ENCODE assay signal across 9 mouse cellular contexts in genomic region chr7:19327782-19328181, GRCm38 (mm10). TPM values are rescaled to one million over a fixed set of nuclear protein-coding genes. Genes with fewer than 3 reads are reported as not detected.
DNase-seq lines count a peak whose midpoint lies in the region; ATAC-seq and TF ChIP-seq lines count a peak whose summit lies in the region.
"Had no signal": no experiment of that assay in that cellular context is flagged by ENCODE, and none has a peak within 500 bp of the region (broad histone marks: within the 10 kb centered on the region; RNA-seq: fewer than 3 reads in every experiment).

No protein-coding gene starts in this region.

- no peak for DNase-seq in hindbrain, embryonic 10.5 days (ENCODE audit: low spot score)
- DNase-seq in hindbrain, embryonic 11.5 days (ENCODE audit: low spot score) = no peak
- no peak for DNase-seq in liver, embryonic 13.5 days
- no peak for DNase-seq in gastrocnemius, postnatal 4 days (ENCODE audit: low spot score in 2 of 2)
- DNase-seq in spleen, postnatal 14 days (ENCODE audit: low spot score in 2 of 2) = no peak
- DNase-seq: thymus, postnatal 14 days had no signal

- H3K4me3 ChIP-seq in hindbrain, embryonic 10.5 days = peak overlapping the region; percentile 52; the same call in 1 of the 2 replicates
- no peak overlapping the region for H3K4me3 ChIP-seq in hindbrain, embryonic 11.5 days (ENCODE audit: low read depth, low read length)
- peak overlapping the region; percentile 61; the same call in 1 of the 2 replicates for H3K4me3 ChIP-seq in E14TG2a.4 (replicated peaks; ENCODE audit: low read length)
- H3K4me3 ChIP-seq in embryonic facial prominence, embryonic 15.5 days (replicated peaks) = no peak overlapping the region
- no peak overlapping the region for H3K4me3 ChIP-seq in liver, embryonic 13.5 days (replicated peaks)

- 81% methylated on average over 5 of the region's 5 CpGs for WGBS in hindbrain, embryonic 10.5 days
- WGBS in hindbrain, embryonic 11.5 days = 80% methylated on average over 5 of the region's 5 CpGs
- WGBS in embryonic facial prominence, embryonic 15.5 days = 82% methylated on average over 5 of the region's 5 CpGs
- WGBS in liver, embryonic 13.5 days (ENCODE audit: insufficient replicate concordance) = 67% methylated on average over 5 of the region's 5 CpGs

- H3K9ac ChIP-seq in hindbrain, embryonic 11.5 days (ENCODE audit: low read depth, low read length) = no peak overlapping the region
- H3K9ac ChIP-seq in embryonic facial prominence, embryonic 15.5 days = 0 out of 2 replicates have a peak overlapping the region, but pooled peaks have one; percentile 26
- no peak overlapping the region for H3K9ac ChIP-seq in liver, embryonic 13.5 days

- ATAC-seq in hindbrain, embryonic 11.5 days (ENCODE audit: low FRiP score) = no peak; the same call in 1 of the 2 replicates
- ATAC-seq in embryonic facial prominence, embryonic 15.5 days (ENCODE audit: insufficient number of reproducible peaks, low FRiP score, low TSS enrichment, low read depth) = no peak
- ATAC-seq in liver, embryonic 13.5 days (ENCODE audit: low read depth) = no peak
- no peak for ATAC-seq in megakaryocyte progenitor cell, adult 5-6 weeks (replicated peaks; ENCODE audit: poor library complexity)

- peaks cover 27% of the 10 kb centered on the region for H3K4me1 ChIP-seq in hindbrain, embryonic 10.5 days (replicated peaks)
- 0 out of 2 replicates have a peak, but pooled peaks cover 7% of the 10 kb centered on the region for H3K4me1 ChIP-seq in hindbrain, embryonic 11.5 days (replicated peaks; ENCODE audit: control insufficient read depth, insufficient read depth, low read length)
- peaks cover 34% of the 10 kb centered on the region for H3K4me1 ChIP-seq in E14TG2a.4 (replicated peaks; ENCODE audit: low read depth, low read length)
- H3K4me1 ChIP-seq in embryonic facial prominence, embryonic 15.5 days = peaks cover 23% of the 10 kb centered on the region
- peaks cover 42% of the 10 kb centered on the region for H3K4me1 ChIP-seq in liver, embryonic 13.5 days (replicated peaks)

- no peaks in the 10 kb centered on the region for H3K36me3 ChIP-seq in hindbrain, embryonic 10.5 days
- no peaks in the 10 kb centered on the region for H3K36me3 ChIP-seq in hindbrain, embryonic 11.5 days (ENCODE audit: control insufficient read depth, insufficient read depth, low read length)
- no peaks in the 10 kb centered on the region for H3K36me3 ChIP-seq in E14TG2a.4 (ENCODE audit: insufficient read depth, low read length)
- H3K36me3 ChIP-seq in embryonic facial prominence, embryonic 15.5 days = no peaks in the 10 kb centered on the region
- no peaks in the 10 kb centered on the region for H3K36me3 ChIP-seq in liver, embryonic 13.5 days

- peak overlapping the region; percentile 81 for H3K27ac ChIP-seq in hindbrain, embryonic 10.5 days
- H3K27ac ChIP-seq in hindbrain, embryonic 11.5 days (ENCODE audit: low read depth, low read length) = no peak overlapping the region
- H3K27ac ChIP-seq in embryonic facial prominence, embryonic 15.5 days (replicated peaks) = no peak overlapping the region
- H3K27ac ChIP-seq in liver, embryonic 13.5 days = no peak overlapping the region

- no peaks in the 10 kb centered on the region for H3K9me3 ChIP-seq in hindbrain, embryonic 10.5 days
- no peaks in the 10 kb centered on the region for H3K9me3 ChIP-seq in hindbrain, embryonic 11.5 days (ENCODE audit: control insufficient read depth, low read length)
- H3K9me3 ChIP-seq in E14TG2a.4 (ENCODE audit: low read length) = no peaks in the 10 kb centered on the region
- H3K9me3 ChIP-seq in embryonic facial prominence, embryonic 15.5 days (replicated peaks) = no peaks in the 10 kb centered on the region
- 0 out of 2 replicates have a peak, but pooled peaks cover 3% of the 10 kb centered on the region for H3K9me3 ChIP-seq in liver, embryonic 13.5 days (replicated peaks)

- no peak for TF ChIP-seq CTCF in E14TG2a.4 (conservative IDR thresholded peaks at IDR 0.05; ENCODE audit: low read length)

- H3K27me3 ChIP-seq in hindbrain, embryonic 10.5 days (ENCODE audit: insufficient read depth, poor library complexity, severe bottlenecking) = peaks cover 22% of the 10 kb centered on the region
- H3K27me3 ChIP-seq in hindbrain, embryonic 11.5 days (ENCODE audit: control insufficient read depth, insufficient read depth, low read length) = no peaks in the 10 kb centered on the region
- peaks cover 28% of the 10 kb centered on the region for H3K27me3 ChIP-seq in E14TG2a.4 (ENCODE audit: insufficient read depth, low read length)
- H3K27me3 ChIP-seq in embryonic facial prominence, embryonic 15.5 days = no peaks in the 10 kb centered on the region
- peaks cover 38% of the 10 kb centered on the region for H3K27me3 ChIP-seq in liver, embryonic 13.5 days

- H3K4me2 ChIP-seq in hindbrain, embryonic 11.5 days (replicated peaks; ENCODE audit: low read depth, low read length) = no peak overlapping the region
- no peak overlapping the region for H3K4me2 ChIP-seq in embryonic facial prominence, embryonic 15.5 days (replicated peaks)
- H3K4me2 ChIP-seq in liver, embryonic 13.5 days = peak overlapping the region; percentile 74

RNA-seq across cellular contexts. Expression of gene Ercc1, which starts 16.8 kb away (rescaled TPM):
- 106 and 128 TPM in 2 replicates for polyA plus RNA-seq in hindbrain, embryonic 10.5 days (2016; fragmentation: Nextera tagmentation; extraction: Ambion mirVana)
- 108 and 112 TPM in 2 replicates for polyA plus RNA-seq in hindbrain, embryonic 11.5 days (2014; fragmentation: Nextera tagmentation; extraction: Ambion mirVana)
- 83.0 and 85.5 TPM in 2 replicates for polyA plus RNA-seq in embryonic facial prominence, embryonic 15.5 days (2015; fragmentation: Nextera tagmentation; extraction: Ambion mirVana)
- polyA plus RNA-seq in liver, embryonic 13.5 days (2015; fragmentation: Nextera tagmentation; extraction: Ambion mirVana) = 19.1 and 21.0 TPM in 2 replicates
- total RNA-seq in megakaryocyte progenitor cell, adult 5-6 weeks (2015) = 26.5 and 32.3 TPM in 2 replicates
- total RNA-seq in megakaryocyte progenitor cell, adult 5-6 weeks (2017) = 24.4 and 29.8 TPM in 2 replicates
- total RNA-seq in gastrocnemius, postnatal 4 days (2021) = 10 to 100 TPM; 33.1 to 34.5 TPM

RNA-seq across cellular contexts. Expression of gene Fosb, which starts 17.9 kb away (rescaled TPM):
- polyA plus RNA-seq in hindbrain, embryonic 10.5 days (2016; fragmentation: Nextera tagmentation; extraction: Ambion mirVana) = not detected in 2 replicates
- not detected in 2 replicates for polyA plus RNA-seq in hindbrain, embryonic 11.5 days (2014; fragmentation: Nextera tagmentation; extraction: Ambion mirVana)
- 0.21 and 0.69 TPM in 2 replicates for polyA plus RNA-seq in embryonic facial prominence, embryonic 15.5 days (2015; fragmentation: Nextera tagmentation; extraction: Ambion mirVana)
- polyA plus RNA-seq in liver, embryonic 13.5 days (2015; fragmentation: Nextera tagmentation; extraction: Ambion mirVana) = 0.03 TPM in 1 of 2 replicates, not detected in the other
- total RNA-seq in megakaryocyte progenitor cell, adult 5-6 weeks (2015) = 18.2 and 28.4 TPM in 2 replicates
- 12.7 and 13.2 TPM in 2 replicates for total RNA-seq in megakaryocyte progenitor cell, adult 5-6 weeks (2017)
- 1 to 10 TPM; 2.5 to 3.8 TPM for total RNA-seq in gastrocnemius, postnatal 4 days (2021)

RNA-seq across cellular contexts. Expression of gene Cd3eap, which starts 31.5 kb away (rescaled TPM):
- polyA plus RNA-seq in hindbrain, embryonic 10.5 days (2016; fragmentation: Nextera tagmentation; extraction: Ambion mirVana) = 18.7 and 24.4 TPM in 2 replicates
- 14.7 and 15.2 TPM in 2 replicates for polyA plus RNA-seq in hindbrain, embryonic 11.5 days (2014; fragmentation: Nextera tagmentation; extraction: Ambion mirVana)
- polyA plus RNA-seq in embryonic facial prominence, embryonic 15.5 days (2015; fragmentation: Nextera tagmentation; extraction: Ambion mirVana) = 30.4 and 32.0 TPM in 2 replicates
- 15.0 and 16.3 TPM in 2 replicates for polyA plus RNA-seq in liver, embryonic 13.5 days (2015; fragmentation: Nextera tagmentation; extraction: Ambion mirVana)
- 11.1 and 13.6 TPM in 2 replicates for total RNA-seq in megakaryocyte progenitor cell, adult 5-6 weeks (2015)
- 24.8 and 27.4 TPM in 2 replicates for total RNA-seq in megakaryocyte progenitor cell, adult 5-6 weeks (2017)
- 10 to 100 TPM in 1 of 2 experiments, 1 to 10 TPM in 1; 9.7 to 10.8 TPM for total RNA-seq in gastrocnemius, postnatal 4 days (2021)

RNA-seq across cellular contexts. Expression of gene Ppp1r13l, which starts 31.8 kb away (rescaled TPM):
- 4.7 and 5.6 TPM in 2 replicates for polyA plus RNA-seq in hindbrain, embryonic 10.5 days (2016; fragmentation: Nextera tagmentation; extraction: Ambion mirVana)
- 3.2 and 5.0 TPM in 2 replicates for polyA plus RNA-seq in hindbrain, embryonic 11.5 days (2014; fragmentation: Nextera tagmentation; extraction: Ambion mirVana)
- 17.2 and 22.7 TPM in 2 replicates for polyA plus RNA-seq in embryonic facial prominence, embryonic 15.5 days (2015; fragmentation: Nextera tagmentation; extraction: Ambion mirVana)
- 1.1 and 1.2 TPM in 2 replicates for polyA plus RNA-seq in liver, embryonic 13.5 days (2015; fragmentation: Nextera tagmentation; extraction: Ambion mirVana)
- 6.3 and 7.2 TPM in 2 replicates for total RNA-seq in megakaryocyte progenitor cell, adult 5-6 weeks (2015)
- total RNA-seq in megakaryocyte progenitor cell, adult 5-6 weeks (2017) = 0.74 and 1.2 TPM in 2 replicates
- total RNA-seq in gastrocnemius, postnatal 4 days (2021) = 1 to 10 TPM; 4.6 to 6.6 TPM

RNA-seq across cellular contexts. Expression of gene Rtn2, which starts 45.4 kb away (rescaled TPM):
- polyA plus RNA-seq in hindbrain, embryonic 10.5 days (2016; fragmentation: Nextera tagmentation; extraction: Ambion mirVana) = 37.3 and 67.8 TPM in 2 replicates
- polyA plus RNA-seq in hindbrain, embryonic 11.5 days (2014; fragmentation: Nextera tagmentation; extraction: Ambion mirVana) = 49.6 and 52.1 TPM in 2 replicates
- polyA plus RNA-seq in embryonic facial prominence, embryonic 15.5 days (2015; fragmentation: Nextera tagmentation; extraction: Ambion mirVana) = 39.2 and 41.9 TPM in 2 replicates
- 4.0 and 4.1 TPM in 2 replicates for polyA plus RNA-seq in liver, embryonic 13.5 days (2015; fragmentation: Nextera tagmentation; extraction: Ambion mirVana)
- not detected in 2 replicates for total RNA-seq in megakaryocyte progenitor cell, adult 5-6 weeks (2015)
- total RNA-seq in megakaryocyte progenitor cell, adult 5-6 weeks (2017) = not detected in 2 replicates
- total RNA-seq in gastrocnemius, postnatal 4 days (2021) = 100 to 1,000 TPM; 473 to 501 TPM

Comparison
In these comparisons a context has a peak if more than half of its experiments do, and no peak if none do; other contexts are left out.
1. H3K4me3 ChIP-seq: peak in hindbrain, embryonic 10.5 days (single experiment) and E14TG2a.4 (single experiment); none in hindbrain, embryonic 11.5 days (single experiment), embryonic facial prominence, embryonic 15.5 days (single experiment) and liver, embryonic 13.5 days (single experiment).